Mouse (Mus musculus): ENCODE data around the gene Aoc2. TPM values are rescaled to one million over a fixed set of nuclear protein-coding genes. Genes with fewer than 3 reads are reported as not detected.
"Not testable (repeated sequence)": the region's sequence is repeated elsewhere in the genome, so short reads cannot be mapped to it uniquely, and the experiment has no call there.

The Aoc2 gene
- total RNA-seq, 2 experiments from 2014 or later = 7.2 to 9.4 TPM

DNA sequence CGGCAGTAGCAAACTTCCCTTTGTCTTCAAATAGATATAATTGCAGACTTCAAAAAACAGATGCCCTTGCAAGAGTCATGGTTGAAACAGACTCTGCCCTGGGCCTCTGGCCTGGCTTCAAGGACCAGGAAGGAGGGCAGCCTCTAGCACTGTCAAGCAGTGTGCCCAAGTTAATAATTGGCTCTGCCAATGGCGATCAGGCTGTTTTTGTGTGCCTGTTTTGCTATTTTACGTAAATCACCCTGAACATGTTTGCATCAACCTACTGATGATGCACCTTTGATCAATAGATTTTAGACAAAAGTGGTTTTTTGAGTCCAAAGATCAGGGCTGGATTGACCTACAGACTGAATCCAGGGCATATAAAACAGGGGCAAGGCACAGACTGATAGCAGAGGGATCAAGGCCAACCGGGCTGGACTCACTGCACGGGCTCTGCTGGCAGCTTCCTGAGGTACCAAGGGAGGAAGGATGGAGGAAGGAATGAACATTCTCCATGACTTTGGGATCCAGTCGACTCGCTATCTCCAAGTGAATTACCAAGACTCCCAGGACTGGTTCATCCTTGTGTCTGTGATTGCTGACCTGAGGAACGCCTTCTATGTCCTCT lies 42.6 kb downstream of the Aoc2 start, which contains the start of gene G6pc:
Gene G6pc, plus strand, starts transcription at position 236 of the 610 bp plus-strand sequence.
- no peak for DNase-seq (ENCODE audit: extremely low spot score in 1 of 2, low spot score in 2 of 2)
- intact Hi-C loops (cut with DNase I) = loop anchor here (10.0 kb wide), 1 partner anchor 157 kb away; no protein-coding TSS in a partner anchor
- Histone ChIP-seq H3K27ac (no peak within 1 kb of the TSS), H3K4me3 (no peak within 1 kb of the TSS)
- no peak for TF ChIP-seq CTCF (IDR thresholded peaks at IDR 0.05)

DNA sequence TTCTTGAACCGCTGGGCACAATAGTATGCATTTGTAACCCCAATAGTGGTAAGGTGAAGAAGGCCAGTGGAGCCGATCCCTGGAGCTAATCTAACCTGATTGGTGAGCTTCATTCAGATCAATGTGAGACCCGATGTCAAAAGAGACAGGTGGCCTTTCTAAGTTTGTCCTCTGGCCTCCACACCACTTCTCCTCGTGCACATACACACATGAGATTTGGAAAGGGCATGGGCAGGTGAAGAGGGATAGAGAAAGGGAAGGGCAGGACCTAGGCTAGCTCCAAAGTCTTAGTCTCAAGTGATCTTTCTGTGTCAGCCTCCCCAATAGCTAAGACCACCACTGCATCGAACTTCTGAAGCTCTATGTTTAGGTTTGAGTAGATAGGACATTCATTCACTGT lies 45.3 kb downstream of the Aoc2 start:
- no peak overlapping the region for H3K4me3 ChIP-seq
- no peak overlapping the region for H3K27ac ChIP-seq
- DNase-seq (ENCODE audit: extremely low spot score in 1 of 2, low spot score in 2 of 2) = no peak
- no peak for TF ChIP-seq CTCF (IDR thresholded peaks at IDR 0.05)
- intact Hi-C loops (cut with DNase I) = no loop called here

DNA sequence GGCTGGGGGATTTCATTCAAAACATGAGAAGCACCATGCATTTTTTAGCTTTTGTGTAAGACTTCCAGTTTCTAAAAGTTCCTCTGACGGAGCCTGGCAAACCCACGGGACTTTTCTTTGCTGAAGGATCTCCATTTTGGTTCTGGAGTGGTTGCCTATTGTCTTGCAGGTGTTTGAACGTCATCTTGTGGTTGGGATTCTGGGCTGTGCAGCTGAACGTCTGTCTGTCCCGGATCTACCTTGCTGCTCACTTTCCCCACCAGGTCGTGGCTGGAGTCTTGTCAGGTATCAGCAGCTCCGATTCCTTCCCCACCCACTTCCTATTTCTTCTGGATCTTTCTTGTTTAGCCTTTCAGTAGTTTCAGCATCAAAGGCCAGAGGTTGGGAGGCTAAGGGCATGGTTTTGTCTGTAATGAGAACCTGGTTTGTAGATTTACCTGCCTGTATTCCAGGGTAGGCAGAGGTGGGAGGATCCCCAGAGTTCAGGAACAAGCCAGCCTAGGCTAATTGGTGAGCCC lies 49.6 kb downstream of the Aoc2 start:
- H3K4me3 ChIP-seq = no peak overlapping the region
- no peak for DNase-seq (ENCODE audit: extremely low spot score in 1 of 2, low spot score in 2 of 2)
- no peak for TF ChIP-seq CTCF (IDR thresholded peaks at IDR 0.05)
- intact Hi-C loops (cut with DNase I) = no loop called here
- no peak overlapping the region for H3K27ac ChIP-seq

DNA sequence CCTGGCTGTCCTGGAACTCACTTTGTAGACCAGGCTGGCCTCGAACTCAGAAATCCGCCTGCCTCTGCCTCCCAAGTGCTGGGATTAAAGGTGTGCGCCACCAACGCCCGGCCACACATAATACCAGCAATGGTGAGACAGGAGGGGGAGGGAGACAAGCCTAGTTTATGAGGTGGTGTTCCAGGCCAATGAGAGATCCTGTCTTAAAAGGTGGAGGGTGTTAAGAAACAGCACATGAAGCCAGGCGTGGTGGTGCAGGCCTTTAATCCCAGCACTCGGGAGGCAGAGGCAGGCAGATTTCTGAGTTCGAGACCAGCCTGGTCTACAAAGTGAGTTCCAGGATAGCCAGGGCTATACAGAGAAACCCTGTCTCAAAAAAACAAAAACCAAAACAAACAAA lies 53.3 kb downstream of the Aoc2 start:
- DNase-seq (ENCODE audit: extremely low spot score in 1 of 2, low spot score in 2 of 2); H3K4me3 ChIP-seq; intact Hi-C loops (cut with DNase I); H3K27ac ChIP-seq: not testable (repeated sequence)

DNA sequence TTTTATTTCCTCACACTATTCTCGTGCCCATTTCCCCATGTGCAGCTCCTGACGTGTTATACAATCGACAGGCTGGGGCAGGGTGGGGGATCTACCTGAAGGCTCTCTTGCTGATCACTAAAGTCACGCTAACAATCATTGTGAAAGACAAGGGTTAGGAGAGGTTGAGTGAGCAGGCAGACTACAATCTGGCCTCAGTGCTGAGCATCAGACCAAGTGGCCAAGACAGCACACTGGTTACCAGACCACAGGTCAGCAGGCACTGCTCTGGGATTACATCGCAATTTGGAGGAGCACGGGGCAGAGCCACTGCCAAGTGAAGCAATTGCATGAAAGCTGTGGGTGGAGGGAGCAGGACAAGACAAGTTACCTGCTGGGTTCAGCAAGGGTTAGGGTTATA lies 54.1 kb downstream of the Aoc2 start:
- no peak overlapping the region for H3K4me3 ChIP-seq
- no peak overlapping the region for H3K27ac ChIP-seq
- intact Hi-C loops (cut with DNase I) = no loop called here
- no peak for DNase-seq (ENCODE audit: extremely low spot score in 1 of 2, low spot score in 2 of 2)
- no peak for TF ChIP-seq CTCF (IDR thresholded peaks at IDR 0.05)

Small RNAs within 50 kb of the gene (microRNA-seq; reads per million reads assigned to microRNA genes)
- 0 reads per million in 2 experiments for gene Gm25593

Other genes with a start within 250 kb of the Aoc2 start
- 1 to 10 TPM in 1 of 2 experiments, under 1 TPM in 1; 0.87 to 1.5 TPM for gene Hsd17b1, start 246.7 kb upstream of the Aoc2 start, total RNA-seq (2021)
- gene Coasy, start 242.5 kb upstream of the Aoc2 start, total RNA-seq (2021) = 10 to 100 TPM; 22.5 to 24.1 TPM
- 10 to 100 TPM; 41.1 to 44.7 TPM for gene Mlx, start 237.8 kb upstream of the Aoc2 start, total RNA-seq (2021)
- 1 to 10 TPM; 2.7 to 3.1 TPM for gene Psmc3ip, start 229.6 kb upstream of the Aoc2 start, total RNA-seq (2021)
- 10 to 100 TPM; 50.7 to 56.6 TPM for gene Retreg3, start 205.2 kb upstream of the Aoc2 start, total RNA-seq (2021)
- 10 to 100 TPM; 45.1 to 45.8 TPM for gene Tubg1, start 205.1 kb upstream of the Aoc2 start, total RNA-seq (2021)
- gene Tubg2, start 169.2 kb upstream of the Aoc2 start, total RNA-seq (2021) = 10 to 100 TPM; 51.4 to 52.9 TPM
- gene Cntnap1, start 154.5 kb upstream of the Aoc2 start, total RNA-seq (2021) = 100 to 1,000 TPM; 171 to 182 TPM
- 10 to 100 TPM; 13.0 to 13.2 TPM for gene Plekhh3, start 153.7 kb upstream of the Aoc2 start, total RNA-seq (2021)
- gene Ccr10, start 149.6 kb upstream of the Aoc2 start, total RNA-seq (2021) = under 1 TPM in 1 of 2 experiments, not detected in 1; 0.38 TPM
- 10 to 100 TPM; 56.9 to 62.1 TPM for gene Ezh1, start 98.6 kb upstream of the Aoc2 start, total RNA-seq (2021)
- gene Ramp2, start 79.0 kb upstream of the Aoc2 start, total RNA-seq (2021) = 10 to 100 TPM; 35.7 to 40.8 TPM
- 10 to 100 TPM; 59.3 to 61.0 TPM for gene Vps25, start 71.4 kb upstream of the Aoc2 start, total RNA-seq (2021)
- gene Wnk4, start 64.5 kb upstream of the Aoc2 start, total RNA-seq (2021) = 1 to 10 TPM; 4.5 to 8.0 TPM
- under 1 TPM; 0.44 to 0.81 TPM for gene Cntd1, start 46.1 kb upstream of the Aoc2 start, total RNA-seq (2021)
- 10 to 100 TPM; 97.5 to 98.4 TPM for gene Coa3, start 45.9 kb upstream of the Aoc2 start, total RNA-seq (2021)
- 100 to 1,000 TPM; 210 to 218 TPM for gene Becn1, start 22.8 kb upstream of the Aoc2 start, total RNA-seq (2021)
- 100 to 1,000 TPM; 125 to 132 TPM for gene Psme3, start 8.8 kb upstream of the Aoc2 start, total RNA-seq (2021)
- under 1 TPM; 0.63 TPM for gene Aoc3, start 5.5 kb downstream of the Aoc2 start, total RNA-seq (2021)
- not detected for gene G6pc, start 42.5 kb downstream of the Aoc2 start, total RNA-seq (2021)
- 10 to 100 TPM; 43.8 to 47.1 TPM for gene Aarsd1, start 92.6 kb downstream of the Aoc2 start, total RNA-seq (2021)
- gene Gm27029, start 99.7 kb downstream of the Aoc2 start, total RNA-seq (2021) = 1 to 10 TPM; 7.1 to 9.9 TPM
- 10 to 100 TPM; 37.2 to 44.0 TPM for gene Rundc1, start 100.0 kb downstream of the Aoc2 start, total RNA-seq (2021)
- gene Ptges3l, start 100.3 kb downstream of the Aoc2 start, total RNA-seq (2021) = 1 to 10 TPM; 2.3 to 4.2 TPM
- gene Rpl27, start 117.2 kb downstream of the Aoc2 start, total RNA-seq (2021) = 10 to 100 TPM; 31.5 to 34.7 TPM
- 1 to 10 TPM; 2.4 to 3.2 TPM for gene Ifi35, start 123.3 kb downstream of the Aoc2 start, total RNA-seq (2021)
- gene Rnd2, start 139.9 kb downstream of the Aoc2 start, total RNA-seq (2021) = 100 to 1,000 TPM; 141 to 159 TPM
- gene Vat1, start 141.2 kb downstream of the Aoc2 start, total RNA-seq (2021) = 10 to 100 TPM; 33.4 to 36.8 TPM
- gene Brca1, start 226.9 kb downstream of the Aoc2 start, total RNA-seq (2021) = under 1 TPM; 0.61 to 0.70 TPM
- 100 to 1,000 TPM; 136 to 137 TPM for gene Nbr1, start 227.1 kb downstream of the Aoc2 start, total RNA-seq (2021)

All from left cerebral cortex, adult 2 months (tissue).